Mouse (Mus musculus) CH12.LX (cell line): ENCODE data around the gene Ttc36.

ENCODE experiments used
- CTCF ChIP-seq, 2 experiments: IDR thresholded peaks in 1 of 2; conservative IDR thresholded peaks in 1 of 2; 2 replicates each; pipeline ENCODE4 v1.5.1; 2011 to 2012; ENCODE audit warnings: low read depth in 2 of 2, low read length in 2 of 2, improper control_type of control experiment in 1 of 2, inconsistent platforms in 1 of 2, mild to moderate bottlenecking in 1 of 2, moderate library complexity in 1 of 2
- EP300 ChIP-seq: IDR thresholded peaks from 2 replicates; pipeline ENCODE4 v1.6.1; 2011; ENCODE audit warnings: low read length, improper control_type of control experiment
- POLR2AphosphoS2 ChIP-seq: IDR thresholded peaks from 2 replicates; pipeline ENCODE4 v1.6.1; 2011; ENCODE audit warnings: low read depth, low read length, improper control_type of control experiment

DNA sequence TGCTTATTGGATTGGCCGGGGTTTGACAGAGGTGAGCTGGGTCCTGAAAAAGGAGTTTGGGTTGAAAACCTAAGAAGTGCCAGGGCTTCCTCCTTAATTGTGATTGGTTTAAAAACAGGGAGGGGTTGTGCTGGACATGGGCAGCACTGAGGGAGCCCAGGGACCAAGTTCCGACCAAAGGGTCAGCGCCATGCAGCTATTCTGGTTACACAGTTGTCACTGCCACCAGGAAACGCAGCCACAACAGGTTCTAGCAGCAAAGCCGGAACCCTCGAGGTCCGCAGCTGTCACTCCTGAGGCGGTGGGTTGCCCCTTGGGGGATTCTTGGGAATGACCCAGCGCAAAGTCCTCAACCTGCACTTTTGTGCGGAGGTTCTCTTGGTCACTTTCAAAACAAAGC is 1.8 kb upstream of the Ttc36 start:
- TF ChIP-seq CTCF (conservative IDR thresholded peaks at IDR 0.05 in 1 of 2, IDR thresholded peaks at IDR 0.05 in 1 of 2; ENCODE audit: low read depth in 2 of 2, low read length in 2 of 2): no peak
- TF ChIP-seq POLR2AphosphoS2: 0 out of 2 replicates have a peak, but pooled peaks have one; percentile 46
- no peak for TF ChIP-seq EP300
